Mouse (Mus musculus): ENCODE results near the gene Gpr179.
"Not testable (repeated sequence)": the region's sequence is repeated elsewhere in the genome, so short reads cannot be mapped to it uniquely, and the experiment has no call there.

Gene Gpr179

GRCm38 (mm10) chr11:97355247-97355646, 3.4 kb upstream of the Gpr179 start:
- no peak for DNase-seq (ENCODE audit: low spot score)

DNA sequence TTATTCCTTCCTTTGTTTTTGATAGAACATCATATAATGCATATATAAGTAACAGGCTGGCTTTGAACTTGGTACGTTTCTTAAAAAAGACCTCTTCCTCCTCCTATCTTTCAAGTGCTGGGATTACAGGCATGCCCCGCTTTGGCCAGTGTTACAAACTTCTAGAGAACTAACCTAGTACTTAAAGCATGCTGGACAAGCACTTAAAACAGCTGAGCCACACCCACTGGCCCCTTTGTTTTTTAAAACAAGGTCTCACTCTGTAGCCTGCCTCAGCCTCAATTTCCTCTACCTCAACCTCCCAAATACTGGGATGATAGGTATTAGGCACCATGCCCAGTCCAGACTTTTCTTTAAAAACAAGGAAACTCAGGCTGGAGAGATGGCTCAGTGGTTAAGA, 2.8 kb upstream of the Gpr179 start:
- DNase-seq (ENCODE audit: low spot score): no peak

GRCm38 (mm10) chr11:97352935-97353597, 1.2 kb upstream of the Gpr179 start:
- no peak for DNase-seq (ENCODE audit: low spot score)

- DNase-seq (ENCODE audit: low spot score): peak; percentile 44
Observed at GRCm38 (mm10) chr11:97350035-97350434, 1.8 kb downstream of the Gpr179 start.

- DNase-seq (ENCODE audit: low spot score): no peak
Observed at GRCm38 (mm10) chr11:97347291-97347690, 4.6 kb downstream of the Gpr179 start.

DNA sequence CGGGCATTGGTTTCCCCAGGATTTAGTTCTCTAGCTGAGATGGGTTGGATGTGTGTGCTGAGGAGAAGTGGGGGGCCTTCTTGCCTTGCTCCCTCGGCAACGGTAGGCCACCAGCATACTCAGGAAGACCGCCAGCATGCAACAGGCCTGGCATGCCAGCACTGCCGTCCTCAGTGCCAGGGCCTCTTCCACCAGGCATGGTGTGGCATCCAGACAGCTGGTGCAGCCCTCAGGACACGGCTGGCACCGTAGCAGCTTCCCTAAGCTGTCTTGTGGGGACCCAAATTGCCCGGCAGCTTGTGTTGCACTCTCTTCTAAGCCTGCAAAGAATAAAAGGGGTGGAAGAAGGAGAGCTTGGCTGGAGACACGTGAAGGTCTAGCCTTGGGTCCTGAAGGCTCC, 5.5 kb downstream of the Gpr179 start:
- DNase-seq (ENCODE audit: low spot score): no peak

DNA sequence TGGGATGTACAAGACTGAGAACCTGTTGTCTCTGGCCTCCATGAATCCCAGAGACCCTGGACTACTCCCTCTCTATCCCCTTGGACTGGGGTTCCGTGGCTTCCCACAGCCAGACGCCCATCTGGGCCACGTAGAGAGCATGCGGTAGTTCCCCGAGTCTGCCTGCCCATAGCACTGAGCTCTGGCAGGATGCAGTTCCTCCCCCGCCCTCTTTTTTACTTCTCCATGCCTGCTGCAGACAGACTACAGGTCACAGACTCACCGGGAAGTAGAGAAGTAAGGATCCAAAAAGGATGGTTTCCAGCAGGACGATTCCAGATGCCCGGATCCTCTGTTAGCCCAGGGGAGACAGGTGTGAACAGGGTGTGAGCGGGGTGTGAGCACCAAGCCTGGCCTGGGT, 6.4 kb downstream of the Gpr179 start:
- DNase-seq (ENCODE audit: low spot score): no peak

DNA sequence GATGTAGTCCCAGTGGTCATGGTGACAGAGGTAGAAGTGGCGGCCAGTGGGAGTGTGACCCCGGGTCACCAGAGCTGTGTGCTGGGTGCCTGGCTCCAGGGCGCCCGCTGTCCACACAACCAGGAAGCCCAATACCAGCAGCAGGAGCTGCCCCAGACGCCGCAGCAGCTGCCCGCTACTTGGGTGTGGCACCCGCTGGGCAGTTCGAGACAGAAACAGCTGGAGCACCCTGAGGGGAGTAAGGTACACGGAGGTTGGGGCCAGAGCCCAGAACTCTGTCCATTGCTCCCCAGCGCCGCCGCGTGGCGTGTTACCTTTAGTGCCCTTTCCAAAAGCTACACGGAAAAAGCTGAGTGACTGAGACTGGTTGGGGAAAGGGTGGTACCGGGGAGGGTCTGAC, 8.3 kb downstream of the Gpr179 start:
- peak; percentile 26 for DNase-seq (ENCODE audit: low spot score)

DNA sequence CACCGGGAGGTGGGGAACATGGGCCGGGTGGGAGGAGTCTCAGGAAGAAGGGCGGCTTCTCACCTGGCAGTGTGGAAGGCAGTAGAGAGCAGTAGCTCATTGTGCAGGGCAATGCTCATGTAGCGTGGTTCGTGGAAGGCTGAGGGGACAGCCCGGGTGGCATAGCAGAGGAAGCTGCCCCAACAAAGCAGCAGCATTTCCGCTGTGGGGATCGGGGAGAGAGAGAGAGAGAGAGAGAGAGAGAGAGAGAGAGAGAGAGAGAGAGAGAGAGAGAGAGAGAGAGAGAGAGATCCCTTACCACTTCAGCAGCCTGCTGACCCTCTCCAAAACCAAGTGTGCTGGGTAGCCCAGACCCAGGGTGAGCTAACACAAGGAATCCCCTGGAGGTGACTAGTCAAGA, 8.7 kb downstream of the Gpr179 start:
- no peak for DNase-seq (ENCODE audit: low spot score)

DNA sequence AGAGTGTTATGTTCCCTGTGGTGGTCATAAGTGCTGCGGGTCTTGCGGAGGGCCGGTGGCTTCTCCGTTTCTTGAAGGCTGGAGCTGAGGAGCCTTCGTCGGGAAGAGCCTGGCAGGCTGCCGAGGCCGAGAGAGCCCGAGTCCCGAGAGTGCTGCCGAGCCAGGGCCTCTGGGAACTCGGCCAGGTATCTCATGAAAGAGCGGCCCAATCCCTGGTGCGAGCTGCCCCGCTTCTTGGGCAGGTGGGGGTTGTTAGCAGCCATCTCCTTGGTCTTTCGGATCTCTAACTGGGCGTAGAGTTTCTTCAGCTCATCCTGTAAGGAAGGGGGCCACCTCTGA, 12.9 kb downstream of the Gpr179 start:
- DNase-seq (ENCODE audit: low spot score): no peak

DNA sequence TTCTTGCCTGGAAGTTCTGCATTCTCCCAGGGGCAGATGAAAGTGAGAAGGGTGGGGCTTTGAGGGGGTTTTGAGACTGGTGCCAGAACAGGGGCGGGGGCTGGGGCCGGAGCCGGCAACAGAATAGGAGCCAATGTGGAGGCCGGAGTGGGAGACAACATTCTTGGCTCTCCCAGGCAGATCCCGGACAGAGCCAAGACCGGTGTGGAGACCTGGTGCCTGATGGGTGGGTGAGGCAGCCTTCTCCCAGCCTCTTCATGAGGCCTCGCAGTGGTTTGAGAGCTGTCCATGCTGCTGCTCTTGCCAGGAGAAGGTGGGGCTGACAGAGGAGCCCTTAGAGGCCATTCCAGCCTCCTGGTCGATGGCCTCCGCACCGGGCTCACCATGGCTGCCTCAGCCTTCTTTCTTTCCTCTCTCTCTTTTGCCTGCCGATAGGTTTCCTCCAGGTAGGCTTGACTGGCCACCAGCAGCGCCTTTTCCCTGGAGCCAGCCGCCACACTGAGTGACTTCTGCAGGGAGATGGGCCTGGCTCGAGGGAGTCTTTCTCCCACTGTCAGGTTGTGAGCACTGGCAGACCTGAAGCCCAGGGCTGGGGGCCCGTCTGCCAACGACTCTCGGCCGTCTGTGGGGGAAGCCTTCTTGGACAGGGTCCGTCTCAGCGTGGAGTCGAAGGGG, 13.4 kb downstream of the Gpr179 start:
- DNase-seq (ENCODE audit: low spot score): no peak

DNA sequence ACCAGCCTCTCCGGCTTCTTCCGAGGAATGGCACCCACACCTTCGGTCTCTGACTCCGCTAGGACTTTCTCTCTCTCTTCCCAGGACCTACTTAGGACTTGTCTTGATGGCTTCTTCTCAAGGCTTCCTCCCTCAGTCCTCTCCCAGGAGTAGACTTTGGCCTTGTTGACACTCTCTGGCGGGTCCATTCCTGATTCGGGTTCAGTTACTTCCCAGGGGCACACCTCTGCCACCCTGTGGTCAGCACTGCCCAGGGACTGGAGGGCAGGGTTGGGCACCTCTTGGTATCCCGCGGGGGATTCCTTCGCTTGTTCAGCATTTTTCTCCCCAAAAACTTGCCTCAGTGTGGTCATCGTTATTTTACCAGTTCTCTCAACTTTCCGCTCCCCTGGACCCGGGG, 14.5 kb downstream of the Gpr179 start:
- no peak for DNase-seq (ENCODE audit: low spot score)

DNA sequence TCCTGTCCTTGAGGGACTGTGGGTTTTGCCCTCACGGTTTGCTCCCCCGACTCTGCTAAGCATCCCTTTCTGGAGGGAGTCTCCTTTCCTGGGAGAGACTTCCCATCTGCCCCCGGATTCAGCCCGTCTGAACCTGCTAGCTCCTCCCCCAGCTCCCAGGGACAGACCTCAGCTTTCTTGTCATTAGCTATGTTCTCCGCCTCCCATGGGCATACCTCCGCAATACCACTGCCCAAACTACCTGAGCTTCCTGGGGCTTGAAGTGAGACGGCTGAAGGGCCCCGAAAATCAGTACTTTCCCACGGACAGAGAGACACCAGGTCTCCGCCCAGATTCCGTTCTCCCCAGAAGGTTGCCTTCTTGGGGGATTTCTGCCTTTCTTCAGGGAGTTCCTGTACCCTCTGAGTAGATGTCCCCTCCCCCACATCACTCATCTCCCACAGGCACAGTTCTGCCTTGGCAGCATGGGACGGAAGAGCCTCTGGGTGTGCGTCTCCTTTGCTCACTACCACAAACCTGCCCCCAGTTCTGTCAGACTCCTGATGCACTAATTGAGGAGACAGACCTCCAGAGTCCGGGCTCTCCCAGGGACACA, 15.0 kb downstream of the Gpr179 start:
- no peak for DNase-seq (ENCODE audit: low spot score)

DNA sequence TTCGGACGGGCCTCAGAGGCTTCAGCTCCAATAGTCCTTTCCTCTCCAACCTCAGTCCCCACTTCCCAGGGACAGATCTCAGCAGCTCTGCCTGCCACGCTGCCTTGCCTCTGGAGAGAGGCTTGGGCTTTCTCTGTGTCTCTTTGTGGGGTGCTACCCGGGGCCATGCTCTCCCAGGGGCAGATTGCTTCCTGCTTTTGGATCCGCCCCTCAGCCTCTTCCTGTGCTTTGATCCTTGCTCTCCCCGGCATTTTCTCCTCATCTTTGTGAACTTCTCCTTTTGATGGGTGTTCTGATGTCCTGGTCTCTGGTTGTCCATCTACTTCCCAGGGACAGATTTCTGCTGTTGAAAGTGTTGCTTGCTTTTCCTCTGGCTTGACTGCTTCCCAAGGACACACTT, 15.6 kb downstream of the Gpr179 start:
- DNase-seq (ENCODE audit: low spot score): no peak

- no peak for DNase-seq (ENCODE audit: low spot score)
Observed at GRCm38 (mm10) chr11:97334400-97334799, 17.5 kb downstream of the Gpr179 start.

DNA sequence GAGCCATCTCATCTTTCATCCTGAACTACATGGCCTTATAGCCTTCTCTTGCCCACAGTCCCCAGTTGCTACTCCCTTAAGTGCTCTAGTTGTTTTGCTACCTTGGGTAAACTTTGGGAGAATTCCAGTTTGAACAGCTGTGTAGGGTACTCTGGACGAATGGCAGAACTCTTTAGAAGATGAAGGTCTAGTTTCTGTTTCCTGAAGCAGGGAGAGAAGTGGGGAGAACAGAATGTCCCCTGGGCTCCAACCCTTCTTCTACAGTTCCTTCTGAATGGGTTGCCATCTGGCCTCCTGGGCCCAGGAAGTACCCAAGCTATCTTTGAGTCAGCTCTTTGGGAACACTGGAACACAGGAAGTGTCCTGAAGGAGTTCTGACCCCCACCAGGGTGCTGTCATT, 18.0 kb downstream of the Gpr179 start:
- DNase-seq (ENCODE audit: low spot score): no peak

DNA sequence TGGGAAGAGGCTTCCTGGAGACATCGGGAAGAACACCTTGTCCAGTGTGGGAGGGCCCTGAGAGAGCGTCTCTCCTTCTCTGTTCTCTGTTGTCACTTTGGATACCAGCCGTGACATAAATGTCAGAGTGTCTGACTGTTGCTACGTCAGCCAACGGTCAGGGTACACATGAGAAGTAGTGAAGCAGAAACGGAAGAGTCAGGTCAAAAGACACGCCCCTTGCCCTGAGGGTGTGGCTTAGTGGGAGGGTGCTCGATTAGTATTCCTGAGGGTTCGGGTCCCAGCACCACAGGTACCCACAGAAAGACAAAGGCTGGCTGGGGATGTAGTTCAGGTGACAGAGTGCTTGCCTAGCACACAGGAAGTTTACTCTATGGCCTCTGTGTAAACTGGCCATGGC, 18.8 kb downstream of the Gpr179 start:
- DNase-seq (ENCODE audit: low spot score): no peak

GRCm38 (mm10) chr11:97331231-97332190, 20.4 kb downstream of the Gpr179 start:
- DNase-seq (ENCODE audit: low spot score): no peak

DNA sequence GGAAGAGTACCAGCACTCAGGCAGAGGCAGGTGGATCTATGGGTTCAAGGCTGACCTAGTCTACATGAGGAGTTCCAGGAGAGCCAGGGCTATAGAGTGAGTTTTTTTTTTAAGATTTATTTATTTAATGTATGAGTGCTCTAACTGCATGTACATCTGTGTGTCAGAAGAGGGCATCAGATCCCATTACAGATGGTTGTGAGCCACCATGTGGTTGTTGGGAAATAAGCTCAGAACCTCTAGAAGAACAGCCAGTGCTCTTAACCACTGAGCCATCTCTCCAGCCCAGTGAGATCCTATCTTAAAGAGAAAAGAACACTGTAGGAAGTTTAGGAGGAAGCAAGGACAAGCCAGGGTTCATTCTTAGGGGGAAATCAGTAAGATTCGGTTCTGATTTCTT, 21.6 kb downstream of the Gpr179 start:
- DNase-seq (ENCODE audit: low spot score): no peak

- DNase-seq (ENCODE audit: low spot score): peak; percentile 85
Observed at GRCm38 (mm10) chr11:97328148-97328547, 23.7 kb downstream of the Gpr179 start.

DNA sequence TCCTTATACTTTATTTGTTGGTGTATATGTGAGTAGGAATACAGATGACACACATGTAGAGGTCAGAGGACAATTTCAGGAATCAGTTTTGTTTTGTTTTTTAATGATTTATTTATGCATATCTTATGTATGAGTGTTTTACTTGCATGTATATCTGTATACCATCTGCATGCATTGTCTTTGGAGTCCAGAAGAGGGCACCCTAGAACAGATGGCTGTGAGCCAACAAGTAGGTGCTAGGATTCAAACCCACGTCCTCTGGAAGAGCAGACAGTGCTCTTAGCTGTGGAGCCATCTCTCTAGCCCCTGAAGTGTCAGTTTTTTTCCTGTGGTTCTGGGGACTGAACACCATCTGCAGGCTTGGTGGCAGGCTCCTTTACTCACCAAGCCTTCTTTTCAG, 26.7 kb downstream of the Gpr179 start:
- no peak for DNase-seq (ENCODE audit: low spot score)

GRCm38 (mm10) chr11:97321894-97322600, 29.8 kb downstream of the Gpr179 start:
- not testable (repeated sequence) for DNase-seq (ENCODE audit: low spot score)

Data from embryo, embryonic 10.5 days (tissue).